Mouse (Mus musculus): Measurements from ENCODE around the gene Foxa1.

- TF ChIP-seq CTCF (conservative IDR thresholded peaks at IDR 0.05; ENCODE audit: low read length) (no peak), POU5F1 (IDR thresholded peaks at IDR 0.05; ENCODE audit: borderline replicate concordance, low read length) (no peak), NANOG (IDR thresholded peaks at IDR 0.05; ENCODE audit: borderline replicate concordance, low read length) (no peak)
Observed at GRCm38 (mm10) chr12:57511127-57511526, 35.6 kb downstream of the Foxa1 start.

Measured in E14TG2a.4 (cell line).